Mouse (Mus musculus) adrenal gland, postnatal 36 days (tissue): Measurements from ENCODE around the gene Lsm12. TPM values are rescaled to one million over a fixed set of nuclear protein-coding genes. Genes with fewer than 3 reads are reported as not detected.

ENCODE experiments used
- DNase-seq, 2 experiments: peaks; one replicate each; pipeline ENCODE4 v3.0.0; 2021; ENCODE audit warnings: mixed read lengths in 1 of 2
- long read RNA-seq, 2 experiments: library from polyadenylated mRNA; stranded (forward); transcript quantifications; one replicate each; pipeline ENCODE4 v2.0.0; 2021; ENCODE audit warnings: borderline sequencing depth in 2 of 2
- total RNA-seq, 2 experiments: library from RNA; stranded (reverse); gene quantifications; 2 replicates each; pipeline ENCODE4 v1.2.3; 2021

The Lsm12 gene
- total RNA-seq = 10 to 100 TPM; 81.9 to 90.1 TPM
- long read RNA-seq, experiment 1, transcript Lsm12-201 (5 exons, 2,256 nt) = major isoform, 24 of 28 reads
- long read RNA-seq, experiment 1, partial matches to known transcripts = 2 of 28 reads
- long read RNA-seq, experiment 1, other reads (novel, unspliced or antisense) = 2 of 28 reads
- long read RNA-seq, experiment 2, transcript Lsm12-201 (5 exons, 2,256 nt) = major isoform, 13 of 13 reads
- long read RNA-seq, experiment 2, partial matches to known transcripts = 0 of 13 reads
- long read RNA-seq, experiment 2, other reads (novel, unspliced or antisense) = 0 of 13 reads

DNA sequence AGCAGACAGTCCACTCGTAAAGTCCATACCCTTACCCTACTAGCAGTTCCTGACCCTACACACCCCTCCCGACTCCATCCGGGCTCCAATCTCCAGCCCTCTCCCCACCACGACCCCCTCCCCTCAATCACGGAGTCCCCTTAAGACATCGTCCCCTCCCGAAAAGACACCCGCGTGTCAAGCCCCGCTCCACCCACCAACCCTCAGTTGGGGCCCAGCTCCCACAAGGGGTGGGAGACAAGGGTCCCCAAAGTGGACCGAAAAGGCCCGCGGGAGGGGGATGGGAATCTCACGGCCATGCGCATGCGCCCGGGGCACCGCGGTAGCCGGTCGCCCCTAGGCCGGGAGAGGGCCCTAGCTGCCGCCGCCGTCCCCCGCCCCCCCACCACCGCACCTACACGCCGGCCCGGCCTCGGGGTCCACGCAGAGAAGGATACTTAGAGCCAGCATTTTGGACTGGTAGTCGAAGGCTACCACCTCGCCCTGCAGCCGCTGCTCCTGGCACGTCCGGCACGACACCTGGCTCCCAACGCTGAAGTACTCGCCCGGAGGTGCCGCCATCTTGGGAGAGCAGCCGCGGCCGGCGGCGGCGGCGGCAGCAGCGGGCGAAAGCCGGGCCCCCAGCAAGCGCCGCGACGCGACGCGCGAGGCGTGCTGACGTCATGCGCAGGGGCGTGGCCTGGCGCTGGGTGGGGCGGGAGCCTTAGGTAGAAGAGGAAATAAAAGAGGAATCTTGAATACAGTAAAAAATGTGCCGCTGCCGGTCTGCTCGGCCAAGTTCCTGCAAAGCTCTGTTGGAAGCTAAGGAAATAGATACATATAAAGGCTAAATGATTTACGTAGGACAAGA lies at the start of gene Lsm12:
Gene Lsm12, minus strand, starts transcription at position 651 of the 850 bp plus-strand sequence.
- peak; percentile 98 to 99 for DNase-seq

DNA sequence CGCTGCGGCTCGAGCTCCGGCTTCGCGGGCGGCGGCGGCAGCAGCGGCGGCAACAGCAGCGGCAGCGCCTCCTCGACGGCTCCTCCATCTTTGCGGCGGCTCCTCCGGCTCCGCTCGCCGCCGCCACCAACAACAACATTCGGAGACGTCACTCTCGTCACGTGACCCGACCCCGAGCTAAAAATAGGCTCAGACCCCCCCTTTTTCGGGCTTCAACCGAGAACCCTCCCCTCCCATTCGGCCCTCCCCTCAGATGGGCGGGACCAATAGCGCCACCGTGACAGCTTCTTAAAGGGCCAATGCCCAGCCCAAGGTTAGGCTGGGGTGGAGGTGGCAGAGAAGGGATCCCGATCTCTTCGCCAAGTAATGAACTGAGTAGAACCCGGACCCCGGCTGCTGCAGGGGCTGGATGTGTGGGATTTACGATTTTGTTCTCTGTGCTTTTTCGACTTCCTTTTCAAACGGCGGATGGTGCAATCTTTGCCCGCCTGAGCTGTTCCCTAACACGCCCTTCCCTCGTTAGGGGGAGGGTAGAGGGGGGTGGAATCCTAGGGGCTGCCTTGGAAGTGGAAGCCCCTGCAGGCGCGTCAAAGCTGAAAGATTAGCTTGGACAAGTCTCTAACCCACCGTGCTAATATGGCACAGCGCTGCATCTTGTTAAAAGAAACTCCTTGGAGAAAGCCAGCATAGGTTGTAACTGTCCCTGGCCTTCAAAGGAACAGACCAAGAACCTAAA lies 45.1 kb upstream of the Lsm12 start, which contains the start of gene Hdac5:
Gene Hdac5, minus strand, starts transcription at position 161 of the 736 bp plus-strand sequence.
- DNase-seq = peak; percentile 99

DNA sequence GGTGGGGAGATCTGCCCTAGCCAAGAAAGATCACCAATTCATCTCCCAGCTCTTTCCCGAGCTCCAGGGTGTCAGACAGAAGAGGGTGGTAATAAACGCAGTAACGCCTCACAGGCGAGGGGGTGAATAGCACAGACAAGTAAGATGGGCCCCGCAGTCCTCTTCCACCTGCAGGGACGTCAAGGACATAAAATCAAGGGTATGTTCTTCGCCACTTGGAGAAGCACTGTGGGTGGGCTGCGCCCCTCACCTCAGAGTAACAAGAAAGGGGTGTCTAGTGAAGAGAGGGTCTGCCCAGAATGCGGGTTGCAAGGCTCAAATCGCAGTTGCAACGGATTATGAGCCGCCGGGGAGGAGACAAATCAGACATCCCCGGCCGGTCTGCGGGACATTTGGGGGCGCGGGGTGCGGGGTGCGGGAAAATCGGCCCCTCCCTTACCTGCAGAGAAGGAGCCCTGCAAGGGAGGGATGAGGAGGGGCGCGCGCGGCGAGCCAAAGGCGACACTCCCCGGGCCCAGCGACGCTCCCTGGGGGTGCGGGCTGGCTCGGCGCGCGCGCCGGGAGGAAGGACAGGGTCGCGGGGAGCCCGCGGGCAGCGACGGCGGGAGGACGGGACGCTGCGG lies 44.3 kb upstream of the Lsm12 start:
- peak; percentile 25 to 42 for DNase-seq

DNA sequence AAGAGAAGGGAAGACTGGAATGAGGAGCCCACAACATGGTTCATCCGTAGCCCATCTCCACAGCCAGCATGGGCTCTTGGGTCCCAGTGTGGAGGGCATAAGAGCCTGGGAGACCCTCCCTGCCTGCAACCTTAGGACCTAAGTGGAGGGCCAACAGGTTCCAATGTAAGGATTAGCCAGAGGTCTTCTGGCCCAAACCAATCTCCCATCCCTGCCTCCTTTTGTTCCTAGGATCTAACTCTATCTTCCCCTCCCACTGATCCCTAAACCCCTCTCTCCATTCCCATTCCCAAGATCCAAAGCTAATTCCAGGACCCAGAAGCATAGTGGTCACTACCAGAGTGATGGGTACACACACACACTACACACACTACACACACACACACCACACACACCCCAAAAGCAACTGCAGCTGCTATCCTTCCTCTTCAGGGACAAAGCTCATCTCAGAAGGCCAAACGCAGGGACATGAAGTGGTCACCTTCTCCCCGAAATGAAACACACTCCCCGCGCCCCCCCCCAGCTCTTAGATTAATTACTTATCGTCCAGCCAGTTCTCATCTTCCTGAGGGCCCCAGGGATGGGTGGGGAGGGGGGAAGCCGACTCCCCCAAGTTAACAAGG lies 43.7 kb upstream of the Lsm12 start:
- no peak for DNase-seq

DNA sequence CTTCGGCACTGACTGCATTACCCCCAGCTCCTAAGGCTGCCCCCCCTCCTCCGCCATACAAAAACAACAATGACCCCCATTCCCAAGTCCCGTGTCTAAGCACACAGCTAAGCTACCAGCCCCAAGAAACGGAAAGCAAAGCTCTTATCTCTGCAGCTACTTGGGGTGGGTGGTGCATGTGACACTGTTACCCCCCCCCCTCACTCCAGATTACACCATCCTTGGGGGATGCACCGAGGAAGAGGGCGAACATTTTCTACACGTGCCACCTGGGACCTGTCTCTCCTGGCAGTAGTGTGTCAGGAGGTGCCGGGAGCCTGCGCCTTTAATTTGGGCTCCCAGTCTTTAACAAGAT lies 43.1 kb upstream of the Lsm12 start:
- DNase-seq = no peak

DNA sequence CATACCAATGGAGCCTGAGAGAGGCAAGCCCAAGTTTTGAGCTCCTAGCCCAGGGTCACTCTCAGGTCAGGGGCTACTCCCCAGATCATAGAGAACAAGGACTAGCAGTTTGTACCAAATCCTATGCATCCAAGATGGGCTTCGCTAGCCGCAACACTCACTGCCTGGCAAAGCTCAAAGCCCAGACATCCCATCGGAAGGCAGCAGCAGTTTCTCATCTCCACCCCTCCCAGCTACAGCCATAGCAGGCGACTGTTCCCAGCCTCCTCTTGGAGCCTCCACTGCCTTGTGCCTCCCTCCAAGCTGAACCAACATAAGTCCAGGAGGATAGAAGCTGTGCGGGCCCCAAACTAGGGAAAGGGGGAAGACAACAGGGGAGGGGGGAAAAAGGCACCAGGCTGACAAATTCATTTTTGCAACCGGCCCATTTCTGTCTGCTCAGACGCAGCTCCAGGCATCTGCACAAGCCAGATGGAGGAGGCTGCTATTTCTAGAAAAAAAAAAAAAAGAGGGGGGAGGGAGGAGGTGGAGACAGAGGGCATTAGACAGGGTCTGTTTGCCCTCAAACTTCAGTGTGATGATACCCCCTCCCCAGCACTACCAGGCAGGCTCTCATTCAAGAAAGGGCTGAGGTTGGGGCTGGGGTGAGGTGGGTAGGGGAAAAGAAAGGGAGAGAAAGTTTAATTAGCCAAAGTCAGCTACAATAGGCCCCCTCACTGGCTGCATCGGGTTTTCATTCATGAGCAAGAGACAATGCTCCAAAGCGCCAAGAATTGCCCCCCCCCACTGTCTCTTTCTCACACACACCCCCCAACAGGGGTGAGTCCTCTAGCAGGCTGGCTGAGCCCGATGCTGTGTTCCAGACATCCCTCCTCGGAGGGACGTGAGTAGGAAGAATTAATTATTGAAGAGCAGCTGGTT lies 42.4 kb upstream of the Lsm12 start:
- no peak for DNase-seq

DNA sequence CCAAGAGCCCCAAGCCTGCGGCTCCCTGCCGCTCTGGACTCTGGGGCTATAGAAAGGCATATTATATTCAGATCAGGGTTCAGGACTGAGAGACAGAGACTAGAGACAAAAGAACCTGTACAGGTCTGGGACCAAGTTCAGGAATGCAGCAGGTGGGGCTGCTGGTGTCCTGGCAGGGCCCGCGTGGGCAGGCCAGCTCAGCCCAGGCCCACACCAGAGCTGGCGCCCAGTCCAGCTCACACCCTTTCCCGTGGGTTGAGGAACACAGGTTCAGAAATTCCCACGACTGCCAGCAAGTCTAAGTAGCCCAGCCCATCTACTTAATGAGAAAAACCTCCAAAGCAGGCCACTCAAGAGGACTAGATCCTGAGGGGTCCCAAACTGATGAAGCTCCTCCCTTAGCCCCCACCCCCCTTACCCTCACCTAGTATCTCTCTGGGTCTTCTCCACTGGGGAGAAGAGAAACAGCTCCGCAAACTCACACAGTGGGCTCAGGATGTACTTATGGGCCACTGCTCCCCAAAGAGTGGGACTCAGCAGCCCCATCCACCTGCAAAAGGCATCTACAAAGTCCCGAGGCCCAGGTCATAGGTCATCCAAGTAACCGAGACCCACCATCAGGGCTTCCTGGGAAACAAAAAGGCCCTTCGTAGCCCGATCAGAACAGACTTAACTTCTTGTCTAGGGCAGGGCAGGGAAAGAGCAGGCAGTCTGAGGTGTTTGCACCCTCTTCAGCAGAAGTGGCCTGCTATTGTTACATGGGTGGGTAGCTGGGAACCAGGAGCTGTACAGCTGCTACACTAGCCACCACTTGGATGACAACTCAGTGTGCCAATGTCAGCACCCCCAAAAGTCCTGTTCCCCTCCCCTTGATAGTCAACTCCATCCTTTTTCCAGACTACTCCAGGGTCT lies 41.2 kb upstream of the Lsm12 start:
- DNase-seq = no peak

DNA sequence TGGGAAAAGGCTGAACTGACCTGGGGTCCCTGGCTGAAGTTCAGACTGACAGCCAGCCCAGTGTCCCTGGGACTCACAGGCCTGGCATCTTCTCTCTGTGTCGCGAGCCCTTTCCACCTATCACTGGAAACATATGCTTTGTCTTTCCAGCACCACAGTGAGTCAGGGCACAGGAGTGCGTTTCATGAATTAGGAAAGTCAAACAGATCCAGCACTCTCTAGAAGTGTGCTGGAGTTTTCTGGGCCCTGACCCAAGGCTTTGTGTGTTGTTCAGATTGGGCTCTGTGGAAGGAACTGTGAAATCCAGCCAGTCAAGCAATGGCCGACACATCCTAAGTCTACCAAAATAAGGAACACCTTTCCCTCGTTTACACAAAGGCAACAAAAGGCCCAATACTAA lies 40.1 kb upstream of the Lsm12 start:
- peak; percentile 33 to 41 for DNase-seq

DNA sequence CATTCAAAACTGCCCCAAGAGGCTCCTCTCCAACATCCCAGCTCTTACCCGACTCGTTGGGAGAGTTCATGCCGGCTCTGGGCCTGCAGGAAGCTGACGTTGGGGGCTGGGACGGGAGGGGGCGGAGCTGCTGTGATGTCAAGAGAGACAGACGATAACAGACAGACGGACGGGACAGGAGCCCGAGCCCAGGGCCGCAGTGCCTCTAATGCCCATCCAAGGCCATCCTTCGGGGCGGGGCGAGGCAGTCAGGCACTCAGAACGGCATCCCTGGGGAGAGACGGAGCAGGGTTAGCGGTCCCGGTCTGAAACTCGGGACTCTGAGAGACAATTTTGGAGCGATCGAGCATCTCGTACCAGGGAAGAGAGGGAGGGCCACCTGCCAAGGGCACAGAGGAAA lies 39.6 kb upstream of the Lsm12 start:
- peak; percentile 81 to 86 for DNase-seq

DNA sequence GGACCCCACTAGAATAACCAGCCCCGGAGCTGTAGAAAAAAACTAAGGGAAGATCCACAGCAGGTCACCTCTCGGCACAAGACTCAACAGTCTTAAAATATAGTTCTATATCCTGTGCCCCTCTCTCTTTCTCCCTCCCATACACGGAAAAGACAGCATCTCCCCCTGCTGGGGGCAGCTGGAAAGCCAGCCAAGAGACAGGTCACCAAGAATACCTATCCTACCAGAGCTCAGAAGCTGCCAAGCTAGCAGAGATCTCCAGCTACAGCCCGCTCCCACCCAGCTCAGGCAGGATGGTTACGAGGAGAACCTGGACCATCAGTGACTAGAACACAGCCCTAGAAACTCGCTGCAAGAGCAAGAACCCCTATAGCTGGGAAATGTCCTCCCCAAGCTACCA lies 38.1 kb upstream of the Lsm12 start:
- peak; percentile 57 to 59 for DNase-seq

DNA sequence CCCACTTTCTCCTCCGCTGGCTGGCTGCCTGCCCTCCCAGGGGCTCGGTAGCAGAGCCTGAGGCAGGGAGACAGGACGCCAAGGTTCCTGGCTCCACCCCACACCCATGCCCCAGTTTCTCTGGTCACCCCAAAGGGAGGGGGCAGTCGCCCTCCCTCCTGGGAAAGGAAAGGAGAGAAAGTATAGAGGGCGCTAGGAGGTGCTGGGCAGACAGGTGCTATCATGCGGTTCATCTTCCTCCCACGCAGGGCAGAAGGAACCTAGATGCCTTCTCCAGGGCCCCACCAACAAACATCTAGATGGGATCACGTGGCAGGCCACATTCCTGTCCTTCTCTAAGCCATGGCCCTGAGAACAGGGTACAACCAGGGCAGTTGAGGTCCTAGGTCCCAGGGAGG lies 36.9 kb upstream of the Lsm12 start:
- peak in 1 of 2 experiments; percentile 63 for DNase-seq

DNA sequence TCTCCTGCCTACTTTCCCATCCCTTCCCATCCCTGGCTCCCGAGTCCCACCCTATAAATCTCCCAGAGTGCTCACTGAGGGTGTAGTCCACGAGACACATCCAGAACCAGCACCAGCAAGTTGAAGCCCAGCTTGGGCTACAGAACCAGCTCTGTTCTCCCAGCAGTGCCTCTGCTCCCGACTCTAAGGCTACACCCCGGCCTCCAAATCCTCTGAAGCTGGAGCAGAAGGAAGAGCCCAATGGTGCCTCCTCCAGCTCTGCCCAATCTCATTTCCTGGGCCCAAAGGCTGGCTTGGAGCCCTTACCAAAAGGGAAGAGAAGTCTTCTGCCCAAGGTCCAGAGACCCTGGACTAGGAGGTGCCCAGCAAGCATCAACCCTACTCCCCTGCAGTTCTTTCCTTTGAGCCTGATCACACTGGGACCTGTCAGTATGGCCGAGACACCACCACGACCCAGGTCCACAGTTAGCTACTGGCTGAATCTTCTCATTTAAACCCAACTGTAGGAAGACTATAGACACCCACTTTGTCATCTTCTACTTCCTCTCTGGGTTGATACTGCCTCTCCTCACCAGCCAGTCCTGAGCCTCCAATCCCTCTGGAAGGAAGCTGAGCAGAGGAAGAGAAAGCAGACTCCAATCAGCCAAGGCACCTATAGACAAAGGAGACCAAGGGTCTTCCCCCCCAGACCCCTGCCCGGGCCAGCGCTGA lies 36.3 kb upstream of the Lsm12 start:
- no peak for DNase-seq

DNA sequence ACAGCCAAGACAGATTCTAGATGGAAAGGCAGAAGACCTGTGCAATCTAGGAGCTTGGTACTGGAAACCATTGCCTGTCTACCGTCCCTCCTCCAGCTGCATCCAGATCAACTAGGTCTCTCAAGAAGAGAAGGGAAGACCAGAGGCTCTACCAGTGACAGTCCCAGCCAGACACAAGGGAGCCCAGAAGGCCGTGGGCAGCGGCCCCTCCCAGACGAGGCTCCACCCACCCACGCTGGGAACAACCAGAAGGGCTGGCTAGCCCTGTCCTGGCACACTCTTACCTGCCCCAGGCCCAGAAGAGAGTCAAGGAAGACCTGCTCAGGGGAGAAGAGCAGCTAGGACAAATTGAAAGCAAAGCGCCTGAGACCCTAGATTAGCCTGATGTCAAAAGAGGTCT lies 35.4 kb upstream of the Lsm12 start:
- DNase-seq = peak; percentile 48 to 64

DNA sequence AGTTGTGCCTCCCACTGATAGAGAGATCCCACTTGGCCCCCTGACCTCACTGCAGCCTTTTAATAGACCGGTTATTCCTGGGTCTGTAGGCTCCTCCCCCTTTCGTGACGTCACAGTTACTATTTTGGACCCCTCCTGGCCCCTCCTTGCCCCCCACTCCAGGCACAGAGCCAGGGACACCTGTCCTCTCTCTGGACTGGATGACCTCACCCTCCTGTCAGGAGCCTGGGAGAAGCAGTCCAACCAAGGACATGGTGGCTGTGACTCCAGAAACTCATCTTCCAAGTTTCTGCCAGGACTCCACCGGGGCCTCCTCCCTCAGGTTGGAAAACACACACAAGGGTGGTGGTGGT lies 34.9 kb upstream of the Lsm12 start:
- peak; percentile 67 to 81 for DNase-seq

DNA sequence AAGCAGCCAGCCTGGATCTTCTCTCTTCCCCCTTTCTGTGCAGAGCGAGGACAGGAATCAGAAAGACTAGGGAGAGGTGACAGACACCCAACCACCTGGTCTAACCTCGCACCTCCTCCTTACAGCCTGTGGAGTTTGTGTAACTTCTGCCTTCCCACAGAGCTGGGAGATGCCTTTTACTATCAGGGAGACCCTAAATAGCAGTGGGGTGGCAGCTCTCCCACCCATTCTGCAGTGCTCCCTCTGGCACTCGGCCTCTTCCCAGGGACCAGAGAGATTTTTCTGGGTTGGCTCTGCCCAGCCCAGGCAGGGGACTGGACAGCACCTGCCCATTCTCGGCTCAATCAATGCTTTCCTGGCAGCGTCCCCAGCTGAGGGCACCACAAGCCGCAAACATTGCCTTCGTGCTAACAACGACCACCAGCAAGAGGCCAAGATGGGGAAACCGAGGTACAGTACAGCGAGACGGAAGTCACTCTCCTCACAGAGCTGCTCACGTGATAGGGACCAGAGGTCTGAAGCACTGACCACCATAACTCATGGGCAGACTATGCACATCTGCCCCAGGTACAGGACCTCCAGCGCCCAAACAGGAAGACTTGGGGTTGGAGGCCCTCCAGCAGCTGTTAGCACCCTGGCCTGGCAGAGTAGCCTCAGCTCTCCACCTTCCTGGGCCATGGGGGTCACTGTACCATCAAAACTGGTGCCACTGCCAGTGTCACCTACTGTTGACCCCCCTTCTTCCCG lies 34.3 kb upstream of the Lsm12 start:
- DNase-seq = peak in 1 of 2 experiments; percentile 46

DNA sequence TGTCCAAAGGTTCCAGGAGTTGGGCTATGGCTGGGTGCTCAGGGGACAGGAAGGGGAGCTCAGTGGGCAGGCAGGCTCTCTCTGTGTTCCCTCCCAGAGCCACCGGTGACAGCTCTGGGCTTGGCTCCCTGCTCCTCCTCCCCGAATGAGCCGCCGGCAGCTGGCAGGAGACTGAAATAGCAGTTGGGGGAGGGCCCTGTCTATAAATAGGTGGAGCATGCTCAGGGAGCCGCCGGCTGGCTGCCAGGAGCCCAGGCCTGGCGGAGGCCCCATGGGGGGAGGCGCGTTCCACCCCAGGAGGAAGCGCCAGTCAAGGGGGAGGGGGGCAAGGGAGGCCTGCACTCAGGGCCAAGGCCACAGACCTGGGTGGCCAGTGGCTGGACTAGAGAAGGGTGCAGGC lies 33.7 kb upstream of the Lsm12 start:
- peak; percentile 97 to 99 for DNase-seq

DNA sequence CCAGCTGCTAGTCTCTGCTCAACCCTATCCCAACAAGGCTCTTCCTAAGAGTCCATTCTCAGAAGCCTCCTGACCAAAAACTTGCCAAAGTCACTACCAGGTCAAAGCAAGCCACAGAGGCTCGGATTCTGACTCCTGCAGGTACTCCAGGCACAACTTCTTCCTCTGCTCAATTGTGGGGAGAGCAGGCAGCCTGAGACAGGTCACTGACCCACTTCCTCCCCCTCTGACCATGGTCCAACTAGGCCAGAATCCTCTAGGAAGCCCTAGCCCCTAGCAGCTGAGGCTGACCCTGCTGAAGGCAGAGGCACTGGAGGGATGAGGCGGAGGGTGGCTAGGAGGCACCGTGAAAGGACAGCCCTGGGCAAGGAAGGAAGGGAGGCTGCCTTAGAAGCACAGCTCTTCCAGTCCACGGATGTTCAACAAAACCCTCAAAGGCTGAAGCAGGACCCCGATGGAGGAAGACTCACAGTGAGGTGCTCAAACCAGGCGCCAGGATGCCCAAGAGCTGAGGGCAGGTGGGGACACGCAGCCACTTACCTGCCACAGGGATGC lies 32.9 kb upstream of the Lsm12 start:
- no peak for DNase-seq

DNA sequence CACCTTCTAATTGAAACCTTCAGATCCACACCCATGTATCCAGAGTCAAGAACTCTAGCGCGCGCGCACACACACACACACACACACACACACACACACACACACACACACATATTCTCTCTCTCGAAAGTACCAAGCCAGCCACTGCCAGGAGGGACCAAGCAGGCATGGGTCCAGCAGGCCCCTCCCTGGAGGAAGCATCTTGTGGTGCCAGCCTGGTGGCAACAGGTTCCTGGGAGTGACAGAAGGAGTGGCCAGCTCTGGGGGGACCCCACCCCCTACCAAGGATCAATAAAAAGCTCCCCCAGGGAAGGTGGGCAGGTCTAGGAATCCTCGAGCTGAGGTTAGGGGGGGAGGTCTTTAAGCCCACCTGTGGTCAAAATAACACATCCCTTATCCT lies 32.3 kb upstream of the Lsm12 start:
- DNase-seq = peak in 1 of 2 experiments; percentile 34
